Mouse (Mus musculus): ENCODE measurements around the gene Grip1.

The Grip1 gene

DNA sequence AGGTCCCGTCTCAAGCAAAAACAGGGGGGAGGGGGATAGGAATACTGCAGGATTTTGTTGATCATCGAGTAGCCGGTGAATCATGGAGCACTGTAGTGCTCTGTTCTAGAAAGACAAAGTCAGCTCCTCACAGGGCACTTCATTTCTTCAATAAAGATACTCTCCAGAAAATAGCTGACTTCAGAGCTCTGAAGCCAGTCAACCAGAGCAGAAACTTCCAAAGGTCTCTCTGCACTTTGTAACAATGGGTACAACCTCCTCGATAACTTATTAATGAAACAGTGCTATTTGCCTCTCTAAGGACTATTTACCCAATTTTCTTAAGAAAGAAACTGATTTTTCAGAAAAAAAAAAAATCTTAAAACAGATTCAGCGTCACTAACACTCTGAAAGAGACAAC is 642.1 kb downstream of the Grip1 start:
- DNase-seq = no peak

DNA sequence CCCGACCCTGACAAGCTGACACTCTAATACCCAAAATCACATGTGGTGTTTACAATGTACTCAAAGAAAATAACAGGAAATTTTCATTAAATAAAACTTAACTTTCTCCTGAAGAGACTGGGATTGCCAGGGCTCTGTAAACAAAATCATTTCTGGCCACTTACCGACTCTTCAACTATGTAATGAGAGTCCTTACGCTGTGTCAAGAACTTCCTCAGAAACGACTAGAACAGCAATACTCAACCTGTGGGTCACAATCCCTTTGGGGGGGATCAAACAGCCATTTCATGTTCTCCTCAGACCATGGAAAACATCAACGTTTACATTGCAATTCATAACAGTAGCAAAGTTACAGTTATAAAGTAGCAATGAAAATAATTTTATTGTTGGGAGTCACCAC is 643.9 kb downstream of the Grip1 start:
- DNase-seq = no peak

DNA sequence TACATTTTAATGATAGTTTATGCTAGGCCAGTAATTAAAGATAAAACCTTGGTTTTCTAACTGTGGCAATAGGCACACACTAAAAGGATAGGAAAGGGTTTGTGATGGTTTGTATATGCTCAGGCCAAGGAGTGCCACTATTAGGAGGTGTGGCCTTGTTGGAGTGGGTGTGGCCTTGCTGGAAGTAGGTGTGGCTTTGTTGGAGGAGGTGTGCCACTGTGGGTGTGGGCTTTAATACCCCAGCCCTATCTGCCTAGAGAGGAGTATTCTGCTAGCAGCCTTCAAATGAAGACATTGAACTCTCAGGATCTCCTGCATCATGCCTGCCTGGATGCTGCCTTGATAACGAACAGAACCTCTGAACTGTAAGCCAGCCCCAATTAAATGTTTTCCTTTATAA is 647.2 kb downstream of the Grip1 start:
- DNase-seq = no peak

DNA sequence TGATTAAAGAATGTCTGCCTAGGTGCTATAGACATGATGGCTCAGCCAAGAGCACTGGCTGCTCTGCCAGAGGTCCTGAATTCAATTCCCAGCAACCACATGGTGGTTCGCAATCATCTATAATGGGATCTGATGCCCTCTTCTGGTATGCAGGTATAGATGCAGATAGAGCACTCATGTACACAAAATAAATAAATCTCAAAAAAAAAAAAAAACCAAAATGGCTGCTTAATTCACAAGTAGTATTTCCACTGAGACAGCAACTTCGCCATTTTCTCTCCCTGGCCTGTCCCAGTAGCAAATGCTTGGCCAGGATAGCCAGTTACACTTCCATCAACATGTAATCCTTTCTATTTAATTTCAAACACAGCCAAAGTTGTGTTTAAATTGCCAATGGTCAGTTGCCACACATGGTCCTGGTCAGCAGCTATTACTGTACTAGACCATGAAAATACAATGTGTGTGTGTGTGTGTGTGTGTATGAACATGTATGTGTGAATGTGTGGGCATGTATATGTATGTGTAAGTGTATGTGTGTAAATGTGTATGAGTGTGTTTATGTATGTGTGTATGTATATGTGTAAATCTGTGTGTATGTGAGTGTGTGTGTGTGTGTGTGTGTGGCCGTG is 658.2 kb downstream of the Grip1 start:
- no peak for DNase-seq

DNA sequence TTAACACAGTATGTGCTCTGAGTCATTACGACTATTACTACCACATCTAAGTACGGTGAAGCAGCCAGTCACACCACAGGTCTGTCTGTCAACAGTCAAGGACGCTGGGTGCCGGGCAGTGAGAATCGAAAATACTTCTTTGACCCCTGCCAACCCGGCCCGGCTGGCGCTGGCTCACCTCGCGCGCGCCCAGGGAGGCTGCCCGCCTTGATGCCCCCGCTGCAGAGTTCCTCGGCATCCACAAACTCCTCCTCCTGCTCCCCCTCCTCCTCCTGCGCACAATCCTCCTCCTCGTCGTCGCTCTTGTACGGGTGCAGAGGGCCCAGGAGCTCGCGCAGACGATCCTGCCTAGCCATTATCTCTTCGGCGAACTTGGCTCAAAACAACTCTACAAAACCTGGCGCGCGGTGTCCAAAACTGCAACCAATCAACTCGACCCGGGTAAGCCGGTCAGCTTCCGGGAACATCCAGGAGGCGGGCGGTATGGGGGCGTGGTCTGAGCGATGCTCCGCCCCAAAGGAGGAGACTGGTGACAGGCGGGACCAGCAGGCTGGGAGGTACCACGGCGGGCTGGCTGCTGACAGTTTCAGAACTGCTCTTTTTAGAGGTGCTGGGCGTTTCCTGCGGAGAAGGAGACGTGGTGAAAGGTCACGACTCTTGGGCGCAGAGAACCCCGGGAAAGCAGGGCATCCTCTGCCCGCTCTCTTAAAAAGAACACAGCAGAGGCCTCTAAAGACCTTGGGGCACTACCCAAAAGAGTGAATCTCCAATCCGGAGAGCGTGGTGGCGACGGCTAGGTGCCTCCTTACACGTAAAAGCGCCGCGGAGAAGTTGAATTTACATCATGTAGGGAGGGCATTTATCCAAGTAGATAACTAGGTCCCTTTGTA is 659.1 kb downstream of the Grip1 start, which contains the start of gene Helb:
Gene Helb, minus strand, starts transcription at position 481 of the 890 bp plus-strand sequence.
- DNase-seq = peak; percentile 100

DNA sequence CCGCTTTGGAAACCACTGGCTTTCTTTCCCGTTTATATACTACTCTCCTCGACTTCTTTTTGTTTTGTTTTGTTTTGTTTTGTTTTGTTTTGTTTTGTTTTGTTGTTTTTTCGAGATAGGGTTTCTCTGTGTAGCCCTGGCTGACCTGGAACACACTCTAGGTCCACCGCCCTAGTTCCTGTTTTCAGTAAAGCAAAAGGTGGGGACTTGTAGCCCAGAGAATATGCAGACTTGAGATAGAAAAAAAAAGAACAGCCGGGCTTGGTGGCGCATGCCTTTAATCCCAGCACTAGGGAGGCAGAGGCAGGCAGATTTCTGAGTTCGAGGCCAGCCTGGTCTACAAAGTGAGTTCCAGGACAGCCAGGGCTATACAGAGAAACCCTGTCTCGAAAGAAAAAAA is 659.9 kb downstream of the Grip1 start:
- DNase-seq = peak; percentile 20

DNA sequence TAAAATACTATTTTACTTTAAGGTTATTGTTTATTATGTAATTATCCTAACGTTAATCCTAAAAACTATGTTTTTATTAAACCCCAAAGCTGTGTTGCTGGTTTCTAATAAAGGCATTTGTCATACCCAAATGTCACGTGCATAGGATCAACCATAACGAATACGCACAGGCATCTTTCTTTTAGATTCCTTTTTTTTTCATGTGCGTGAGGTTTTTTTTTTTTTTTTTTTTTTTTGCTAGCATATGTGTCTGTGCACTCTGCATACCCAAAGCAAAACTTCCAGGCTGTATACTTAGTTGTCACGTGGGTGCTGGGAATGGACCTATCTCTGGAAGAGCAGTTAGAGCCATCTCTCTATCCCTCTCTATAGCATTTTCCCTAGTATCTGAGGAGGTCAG is 660.4 kb downstream of the Grip1 start:
- DNase-seq = no peak

DNA sequence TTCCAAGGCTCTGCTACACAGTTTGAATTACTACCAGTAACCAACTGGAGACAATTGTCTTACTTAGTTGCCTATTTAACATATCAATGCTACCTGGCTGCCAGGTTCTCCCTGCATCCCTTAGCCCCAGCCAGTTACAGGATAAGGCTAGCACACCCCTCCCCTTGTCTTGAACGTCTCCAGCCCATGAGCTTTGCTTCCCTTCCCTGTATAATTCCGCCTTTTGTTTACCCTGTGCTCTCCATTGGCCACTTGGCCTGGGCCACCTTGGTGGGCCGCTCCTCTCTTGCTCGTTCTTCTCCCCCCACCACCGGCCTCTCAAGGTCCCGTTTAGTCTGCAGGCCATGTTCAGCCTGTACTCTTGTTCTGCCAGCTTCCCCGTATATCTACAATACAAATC is 660.9 kb downstream of the Grip1 start:
- DNase-seq = no peak

DNA sequence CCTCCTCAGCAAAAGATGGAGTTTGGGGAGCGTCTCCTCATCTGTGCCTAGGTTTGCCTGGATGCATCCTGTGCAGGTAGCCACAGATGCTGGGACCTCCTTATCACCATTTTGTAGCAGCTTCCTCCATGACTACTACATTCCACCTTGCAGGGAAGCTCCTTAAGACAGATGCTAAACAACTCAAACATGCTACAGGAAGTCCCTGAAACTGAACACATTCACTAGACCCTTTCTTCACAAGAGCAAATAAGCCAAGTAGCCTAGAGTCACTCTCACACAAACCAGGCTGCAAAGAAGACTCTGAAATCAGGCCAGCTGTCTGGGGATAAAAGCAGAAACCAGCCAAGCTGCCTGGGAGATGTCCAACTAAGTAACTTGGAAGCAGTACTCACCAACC is 661.6 kb downstream of the Grip1 start:
- DNase-seq = no peak

DNA sequence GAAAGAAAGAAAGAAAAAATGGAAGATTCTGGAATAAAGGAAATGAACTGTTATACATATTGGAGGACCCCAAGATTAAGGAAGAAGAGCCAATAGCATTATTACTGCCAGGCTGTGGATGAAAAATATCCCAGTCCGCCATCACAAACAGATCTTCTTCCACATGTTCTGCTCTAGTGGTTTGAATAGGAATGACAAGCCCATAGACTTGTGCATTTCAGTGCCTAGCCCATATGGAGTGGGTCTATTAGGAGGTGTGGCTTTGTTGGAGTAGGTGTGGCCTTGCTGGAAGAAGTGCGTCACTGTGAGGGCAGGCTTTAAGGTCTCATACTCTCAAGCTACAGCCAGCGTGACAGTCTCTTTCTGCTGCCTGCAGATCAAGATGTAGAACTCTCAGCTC is 670.1 kb downstream of the Grip1 start:
- no peak for DNase-seq

DNA sequence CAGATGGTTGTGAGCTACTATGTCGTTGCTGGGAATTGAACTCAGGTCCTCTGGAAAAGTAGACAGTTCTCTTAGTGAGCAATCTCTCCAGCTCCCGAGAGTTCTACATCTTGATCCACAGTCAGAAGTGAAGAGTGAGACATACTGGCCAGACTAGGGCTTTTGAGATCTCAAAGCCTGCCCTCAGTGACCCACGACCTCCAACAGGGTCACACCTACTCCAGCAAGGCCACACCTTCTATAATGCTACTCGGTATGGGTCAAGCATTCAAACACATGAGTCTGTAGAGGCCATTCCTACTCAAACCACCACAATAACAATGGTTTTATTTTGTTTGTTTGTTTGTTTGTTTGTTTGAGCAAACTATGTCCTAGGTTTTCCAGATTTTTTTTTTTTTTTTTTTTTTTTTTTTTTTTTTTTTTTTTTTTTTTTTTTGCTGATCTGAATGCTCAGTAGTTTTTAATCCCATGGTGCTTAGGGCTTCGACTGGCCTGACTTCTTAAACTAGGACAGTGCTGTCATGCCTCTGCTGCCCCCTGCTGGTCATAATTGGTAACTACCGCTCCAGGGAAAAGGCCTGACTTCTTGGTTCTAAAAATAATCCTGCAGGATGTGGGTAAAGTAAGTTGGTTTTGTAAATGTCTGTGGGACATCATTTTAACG is 671.3 kb downstream of the Grip1 start:
- DNase-seq = peak; percentile 89

DNA sequence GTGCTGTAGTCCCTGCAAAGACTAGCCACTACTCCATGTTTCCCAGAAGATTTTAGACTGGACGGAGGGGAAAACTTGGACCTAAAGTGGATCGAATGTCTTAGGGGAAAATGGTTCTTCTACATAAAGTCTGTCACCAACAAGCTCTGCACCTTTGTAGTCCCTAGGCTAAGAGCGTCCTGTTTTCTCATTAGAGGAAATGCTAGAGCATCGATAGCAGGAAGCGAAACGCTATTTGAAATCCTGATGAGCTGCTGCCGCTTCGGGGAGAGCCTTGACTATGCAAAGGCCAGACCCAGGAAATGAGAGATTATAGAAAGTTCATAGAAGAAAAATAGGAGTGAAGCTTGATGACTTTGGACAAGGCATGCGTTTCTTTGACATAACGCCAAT is 671.8 kb downstream of the Grip1 start:
- no peak for DNase-seq

DNA sequence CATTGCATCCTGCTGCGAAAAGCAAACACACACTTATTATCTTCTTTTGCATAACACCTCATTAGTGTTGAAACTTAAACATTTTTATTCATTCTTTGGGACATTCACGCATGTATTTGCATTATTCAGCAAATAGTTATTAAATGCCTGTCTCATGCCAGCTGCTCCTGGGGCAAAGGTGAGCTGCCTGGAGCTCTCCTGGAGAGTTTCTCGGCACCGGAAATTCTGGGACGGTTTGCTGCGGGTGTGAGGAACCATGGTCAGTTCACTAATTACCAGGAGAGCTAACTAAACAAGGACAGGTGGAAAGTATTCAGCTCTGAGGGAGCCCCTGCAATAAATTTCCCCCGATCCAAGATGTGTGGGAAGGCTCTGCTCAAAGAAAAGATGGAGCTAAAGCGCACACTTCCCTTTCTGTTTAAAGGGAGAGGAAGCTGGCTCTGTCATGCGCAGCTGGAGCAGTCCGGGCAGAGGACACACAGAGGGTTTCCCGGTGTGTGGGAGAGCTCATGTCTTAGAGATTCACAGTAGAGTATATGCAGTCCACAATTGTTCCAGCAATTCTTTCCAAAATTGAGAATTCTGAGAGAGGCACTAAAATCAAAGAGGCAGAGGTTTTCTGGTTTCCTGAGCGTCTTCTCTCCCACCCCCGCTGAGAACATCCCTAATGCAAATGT is 675.1 kb downstream of the Grip1 start:
- DNase-seq = no peak

DNA sequence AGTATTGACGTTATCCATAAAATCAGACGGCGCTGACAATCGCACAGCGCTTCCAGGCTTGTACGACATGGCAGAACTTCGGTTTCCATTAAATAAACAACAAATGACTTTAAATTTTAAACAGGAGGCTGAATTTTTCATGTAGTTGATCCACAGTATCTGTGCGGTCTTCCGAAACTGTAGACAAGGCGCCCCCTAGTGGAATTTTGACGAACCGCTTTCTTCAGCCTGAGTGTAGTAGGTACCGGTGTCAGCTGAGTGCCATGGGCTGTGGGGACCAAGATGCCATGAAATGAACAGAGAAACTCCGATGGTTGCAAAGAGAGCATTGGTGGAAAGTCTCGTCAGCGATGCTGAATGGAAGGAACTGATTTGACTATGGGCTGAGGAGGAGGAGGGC is 677.0 kb downstream of the Grip1 start:
- DNase-seq = peak; percentile 58

DNA sequence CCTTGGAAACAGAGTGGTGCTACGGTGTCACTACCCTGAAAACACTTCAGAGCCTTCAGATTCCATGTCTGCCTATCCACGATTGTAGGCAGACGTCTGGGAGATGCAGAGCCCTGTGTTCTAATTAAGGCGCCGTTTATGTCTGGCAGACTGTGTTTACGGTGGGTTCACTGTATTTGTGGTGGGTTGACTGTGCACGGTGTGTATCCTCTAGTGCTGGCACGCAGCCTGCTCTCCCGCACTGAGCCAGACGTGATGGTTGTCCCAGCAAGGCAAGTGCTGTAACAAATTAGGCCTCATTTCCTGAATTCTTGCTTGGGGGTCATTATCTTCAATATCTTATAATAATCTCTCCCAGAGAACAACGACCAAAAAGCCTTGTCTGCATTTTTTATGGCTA is 680.1 kb downstream of the Grip1 start:
- no peak for DNase-seq

DNA sequence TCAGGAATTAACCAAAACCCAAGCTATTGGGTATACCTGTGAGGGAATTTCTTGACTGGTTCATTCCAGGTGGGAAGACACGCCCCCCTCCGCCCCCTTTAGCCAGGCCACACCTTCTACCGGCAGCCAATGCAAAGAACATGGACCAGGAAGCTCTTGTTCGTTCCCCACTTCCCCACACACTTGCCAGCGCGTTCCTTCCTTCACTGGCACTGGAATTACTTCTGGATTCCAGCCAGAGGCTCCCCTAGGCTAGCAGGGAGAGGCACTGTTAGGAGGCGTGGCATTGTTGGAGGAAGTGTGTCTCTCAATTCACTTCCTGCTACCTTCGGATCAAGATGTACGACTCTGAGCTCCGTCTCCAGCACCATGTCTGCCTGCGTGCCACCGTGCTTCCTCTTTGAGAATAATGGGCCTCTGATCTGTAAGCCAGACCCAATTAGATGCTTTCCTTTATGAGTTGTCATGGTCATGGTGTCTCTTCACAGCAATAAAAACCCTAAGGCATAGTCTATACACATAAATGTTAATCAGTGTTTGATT is 682.5 kb downstream of the Grip1 start:
- no peak for DNase-seq
